Mouse (Mus musculus): ENCODE data around the gene Hoxb6. TPM values are rescaled to one million over a fixed set of nuclear protein-coding genes. Genes with fewer than 3 reads are reported as not detected.

Hoxb6 gene
- polyA plus RNA-seq, 1 experiment, result 8.3 TPM

DNA sequence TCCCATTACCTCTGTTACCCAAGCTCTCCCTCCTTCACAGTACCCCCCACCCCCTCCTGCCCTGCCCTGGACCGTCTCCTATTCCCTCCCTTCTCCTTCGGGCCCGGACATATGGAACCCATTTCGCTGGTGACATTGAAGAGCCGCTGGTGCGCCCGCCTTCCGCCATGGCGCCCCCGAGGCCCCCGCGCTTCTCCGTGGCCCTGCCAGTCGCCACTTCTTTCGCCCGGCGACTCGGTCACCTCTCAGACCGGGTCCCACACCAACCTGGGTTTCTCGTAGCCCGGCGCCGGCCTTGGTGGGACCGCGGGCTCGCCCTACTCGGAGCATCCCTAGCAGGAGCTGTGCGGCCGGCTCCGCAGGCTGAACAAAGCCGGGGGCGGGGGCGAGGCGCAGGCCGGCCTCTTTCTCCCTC is 40.3 kb downstream of the Hoxb6 start:
- no peak for TF ChIP-seq CTCF (IDR thresholded peaks at IDR 0.05; ENCODE audit: extremely low read depth, insufficient read length, insufficient replicate concordance, low read depth, low read length)
- no peak for TF ChIP-seq POLR2A (IDR thresholded peaks at IDR 0.05; ENCODE audit: low read depth, low read length)
- H3K27ac ChIP-seq (ENCODE audit: insufficient read depth, low read depth, low read length), result peak overlapping the region; percentile 25
- peak overlapping the region; percentile 49 for H3K4me3 ChIP-seq (ENCODE audit: low read depth, low read length)
- no peaks in the 10 kb centered on the region; the same call in none of the 2 replicates for H3K27me3 ChIP-seq (ENCODE audit: control insufficient read depth, insufficient read depth, low read length)
- no peaks in the 10 kb centered on the region; the same call in 1 of the 2 replicates for H3K4me1 ChIP-seq (ENCODE audit: control insufficient read depth, insufficient read depth, insufficient read length, low read length)
- no peaks in the 10 kb centered on the region for H3K36me3 ChIP-seq (ENCODE audit: control insufficient read depth, insufficient read depth, low read length)
- WGBS, result 27% methylated on average over 35 of the region's 35 CpGs

DNA sequence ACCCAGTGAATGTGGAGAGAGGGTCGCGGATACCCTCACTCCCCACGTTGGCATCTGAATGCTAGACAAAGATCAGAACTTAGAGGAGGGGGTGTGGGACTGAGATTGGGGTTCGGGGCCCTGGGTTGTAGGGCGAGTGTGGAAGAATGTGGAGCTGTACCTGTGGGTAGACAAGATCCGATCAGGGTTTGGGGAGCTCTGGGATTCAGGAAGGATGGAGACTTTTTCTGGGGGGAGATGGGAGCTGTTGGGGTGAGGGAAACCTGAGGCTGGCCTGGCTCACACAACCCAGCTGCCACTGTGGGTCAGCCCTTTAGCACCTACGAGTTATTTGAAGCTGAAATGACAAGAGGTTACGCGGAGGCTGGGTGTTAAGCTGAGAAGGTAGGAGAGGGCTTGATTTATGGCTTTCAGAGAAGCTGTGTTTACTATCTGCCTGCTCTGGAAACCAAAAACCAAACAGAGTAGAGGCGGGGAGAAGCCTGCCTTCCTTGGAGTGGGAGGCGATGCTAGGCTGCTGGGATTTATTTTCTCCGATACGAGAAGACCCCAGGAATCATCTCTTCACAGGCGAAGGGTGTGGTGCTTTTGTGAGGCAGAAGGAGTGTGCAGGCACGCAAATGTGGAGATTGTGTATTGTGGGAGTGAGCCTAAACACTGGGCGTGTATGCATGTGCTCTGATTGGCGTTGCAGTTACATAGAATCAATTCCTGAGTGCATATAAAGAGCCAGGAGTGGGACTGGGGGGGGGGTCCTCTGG is 41.1 kb downstream of the Hoxb6 start:
- Histone ChIP-seq H3K27me3 (ENCODE audit: control insufficient read depth, insufficient read depth, low read length) (no peaks in the 10 kb centered on the region; the same call in none of the 2 replicates), H3K27ac (ENCODE audit: insufficient read depth, low read depth, low read length) (peak overlapping the region; percentile 25), H3K4me3 (ENCODE audit: low read depth, low read length) (peak overlapping the region; percentile 49), H3K36me3 (ENCODE audit: control insufficient read depth, insufficient read depth, low read length) (no peaks in the 10 kb centered on the region), H3K4me1 (ENCODE audit: control insufficient read depth, insufficient read depth, insufficient read length, low read length) (no peaks in the 10 kb centered on the region; the same call in 1 of the 2 replicates)
- TF ChIP-seq POLR2A (IDR thresholded peaks at IDR 0.05; ENCODE audit: low read depth, low read length) (no peak), CTCF (IDR thresholded peaks at IDR 0.05; ENCODE audit: extremely low read depth, insufficient read length, insufficient replicate concordance, low read depth, low read length) (no peak)
- 27% methylated on average over 17 of the region's 17 CpGs for WGBS

DNA sequence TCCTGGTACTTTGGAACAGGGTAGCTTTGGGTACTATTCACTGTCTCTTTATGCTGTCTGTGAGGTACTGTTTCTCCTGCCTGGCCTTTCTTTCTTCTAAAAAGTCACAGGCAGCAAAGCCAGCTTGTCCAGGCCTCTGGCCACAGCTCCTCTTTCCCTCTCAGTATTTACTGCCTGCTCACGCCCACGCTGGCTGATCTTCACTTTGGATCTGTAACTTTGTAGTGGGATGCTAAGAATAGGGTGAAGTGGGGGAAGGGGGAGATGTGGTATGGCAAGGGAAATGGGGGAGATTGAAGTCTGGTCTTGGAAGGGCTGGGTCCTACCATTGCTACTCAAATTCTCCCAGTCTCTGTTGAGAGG is 41.7 kb downstream of the Hoxb6 start:
- Histone ChIP-seq H3K4me1 (ENCODE audit: control insufficient read depth, insufficient read depth, insufficient read length, low read length) (no peaks in the 10 kb centered on the region; the same call in 1 of the 2 replicates), H3K36me3 (ENCODE audit: control insufficient read depth, insufficient read depth, low read length) (no peaks in the 10 kb centered on the region), H3K27ac (ENCODE audit: insufficient read depth, low read depth, low read length) (0 out of 2 replicates have a peak overlapping the region, but pooled peaks have one; percentile 8), H3K4me3 (ENCODE audit: low read depth, low read length) (no peak overlapping the region), H3K27me3 (ENCODE audit: control insufficient read depth, insufficient read depth, low read length) (peaks cover 2% of the 10 kb centered on the region)
- WGBS, result 40% methylated on average over 2 of the region's 2 CpGs
- TF ChIP-seq CTCF (IDR thresholded peaks at IDR 0.05; ENCODE audit: extremely low read depth, insufficient read length, insufficient replicate concordance, low read depth, low read length) (no peak), POLR2A (IDR thresholded peaks at IDR 0.05; ENCODE audit: low read depth, low read length) (no peak)

DNA sequence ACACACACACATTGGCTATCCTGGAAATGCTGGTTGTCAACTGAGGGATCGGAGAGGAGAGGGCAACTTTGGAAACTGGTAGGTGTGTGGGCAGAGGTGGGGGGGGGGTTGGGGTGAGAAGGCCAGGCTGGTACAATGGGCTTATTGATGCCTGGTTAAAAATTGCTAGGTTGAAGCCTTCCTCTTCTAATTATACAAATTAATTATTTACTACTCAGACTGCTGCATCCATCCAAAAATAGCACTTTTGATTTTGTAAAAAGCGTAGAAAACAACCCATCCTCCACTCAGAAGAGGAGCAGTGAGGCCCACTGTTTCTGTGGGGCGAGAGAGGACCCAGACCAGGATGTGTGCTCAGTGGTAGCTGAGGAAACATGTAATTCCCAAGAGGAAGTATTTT is 42.7 kb downstream of the Hoxb6 start:
- WGBS, result 25% methylated on average over 3 of the region's 3 CpGs
- H3K4me3 ChIP-seq (ENCODE audit: low read depth, low read length), result no peak overlapping the region
- TF ChIP-seq CTCF (IDR thresholded peaks at IDR 0.05; ENCODE audit: extremely low read depth, insufficient read length, insufficient replicate concordance, low read depth, low read length), result no peak
- TF ChIP-seq POLR2A (IDR thresholded peaks at IDR 0.05; ENCODE audit: low read depth, low read length), result no peak
- H3K4me1 ChIP-seq (ENCODE audit: control insufficient read depth, insufficient read depth, insufficient read length, low read length), result no peaks in the 10 kb centered on the region; the same call in 1 of the 2 replicates
- H3K27me3 ChIP-seq (ENCODE audit: control insufficient read depth, insufficient read depth, low read length), result peaks cover 3% of the 10 kb centered on the region
- H3K27ac ChIP-seq (ENCODE audit: insufficient read depth, low read depth, low read length), result no peak overlapping the region
- H3K36me3 ChIP-seq (ENCODE audit: control insufficient read depth, insufficient read depth, low read length), result no peaks in the 10 kb centered on the region

DNA sequence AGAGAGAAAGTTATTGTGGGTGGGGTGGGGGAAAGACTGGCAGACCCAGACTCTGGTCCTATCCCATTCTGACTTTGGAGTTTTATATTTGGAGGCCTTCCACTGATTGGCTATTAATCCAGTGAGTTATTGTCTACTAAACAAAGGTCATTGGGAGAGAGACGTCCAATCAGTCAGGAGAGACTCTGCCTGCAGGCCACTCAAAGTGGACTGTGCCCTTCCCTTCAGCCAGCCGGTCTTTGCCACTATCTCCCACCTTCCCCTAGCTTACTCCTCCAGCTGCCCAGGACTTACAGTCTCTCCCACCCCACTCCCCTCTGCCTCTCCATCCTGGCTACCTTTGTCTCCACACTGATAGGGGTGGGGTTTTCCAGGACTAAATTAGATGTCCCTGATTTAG is 44.3 kb downstream of the Hoxb6 start:
- H3K4me3 ChIP-seq (ENCODE audit: low read depth, low read length), result no peak overlapping the region
- TF ChIP-seq POLR2A (IDR thresholded peaks at IDR 0.05; ENCODE audit: low read depth, low read length), result no peak
- TF ChIP-seq CTCF (IDR thresholded peaks at IDR 0.05; ENCODE audit: extremely low read depth, insufficient read length, insufficient replicate concordance, low read depth, low read length), result no peak
- H3K36me3 ChIP-seq (ENCODE audit: control insufficient read depth, insufficient read depth, low read length), result no peaks in the 10 kb centered on the region
- 27% methylated on average over 2 of the region's 2 CpGs for WGBS
- H3K27me3 ChIP-seq (ENCODE audit: control insufficient read depth, insufficient read depth, low read length), result peaks cover 13% of the 10 kb centered on the region
- no peak overlapping the region for H3K27ac ChIP-seq (ENCODE audit: insufficient read depth, low read depth, low read length)
- peaks cover 2% of the 10 kb centered on the region; the same call in 1 of the 2 replicates for H3K4me1 ChIP-seq (ENCODE audit: control insufficient read depth, insufficient read depth, insufficient read length, low read length)

DNA sequence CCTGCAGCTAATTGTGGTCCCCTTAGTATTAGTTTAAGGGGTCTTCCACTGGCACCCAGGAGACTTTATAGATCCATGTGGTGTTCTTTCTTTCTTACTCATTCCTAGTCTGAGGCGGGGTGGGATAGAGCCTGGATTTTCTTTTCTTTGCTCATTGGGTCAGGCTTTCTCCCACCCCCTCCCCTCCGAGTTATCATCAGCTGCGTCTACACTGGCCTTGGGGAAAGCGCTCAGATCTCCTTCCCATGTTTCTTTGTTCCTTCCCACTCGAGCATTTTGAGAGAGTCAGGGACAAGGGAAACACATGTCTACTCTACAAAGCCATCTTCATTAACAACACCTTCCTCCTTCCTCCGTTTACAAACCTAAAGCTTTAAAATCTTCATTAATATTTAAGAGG is 44.8 kb downstream of the Hoxb6 start:
- Histone ChIP-seq H3K27ac (ENCODE audit: insufficient read depth, low read depth, low read length) (no peak overlapping the region), H3K36me3 (ENCODE audit: control insufficient read depth, insufficient read depth, low read length) (no peaks in the 10 kb centered on the region), H3K27me3 (ENCODE audit: control insufficient read depth, insufficient read depth, low read length) (peaks cover 18% of the 10 kb centered on the region), H3K4me3 (ENCODE audit: low read depth, low read length) (no peak overlapping the region), H3K4me1 (ENCODE audit: control insufficient read depth, insufficient read depth, insufficient read length, low read length) (peaks cover 2% of the 10 kb centered on the region; the same call in 1 of the 2 replicates)
- TF ChIP-seq CTCF (IDR thresholded peaks at IDR 0.05; ENCODE audit: extremely low read depth, insufficient read length, insufficient replicate concordance, low read depth, low read length) (no peak), POLR2A (IDR thresholded peaks at IDR 0.05; ENCODE audit: low read depth, low read length) (no peak)
- WGBS, result 50% methylated on average over 6 of the region's 6 CpGs

Data from small intestine, adult 2 months (tissue).